Mouse (Mus musculus) kidney, adult 11 months (tissue): ENCODE results near the gene Olfr215.
"Not testable (repeated sequence)": the region's sequence is repeated elsewhere in the genome, so short reads cannot be mapped to it uniquely, and the experiment has no call there.

ENCODE experiments used
- DNase-seq: peaks from one replicate; pipeline ENCODE4 v3.0.0; 2022

Gene Olfr215

DNA sequence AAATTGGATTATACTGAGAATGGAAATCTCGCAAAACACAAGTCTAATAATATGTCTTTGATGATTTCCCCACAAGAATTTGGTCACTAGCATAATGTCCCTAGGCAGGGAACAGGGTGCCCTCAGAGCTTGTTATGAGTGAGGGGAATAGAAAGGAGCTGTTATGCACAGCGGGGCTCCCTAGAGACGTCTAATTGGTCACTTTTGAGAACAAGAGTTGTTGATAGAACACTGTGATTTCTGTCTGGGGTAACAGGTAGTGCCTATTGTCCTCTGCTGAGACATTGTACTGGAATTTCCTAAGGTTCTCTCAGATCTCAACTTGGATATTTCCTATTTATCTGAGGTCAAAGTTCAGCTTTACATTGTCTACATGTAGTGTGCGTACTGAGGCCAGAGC is at the start of gene Olfr215:
Olfr215 (minus strand) TSS at position 101 of the 400 bp plus-strand sequence.
- no peak for DNase-seq

DNA sequence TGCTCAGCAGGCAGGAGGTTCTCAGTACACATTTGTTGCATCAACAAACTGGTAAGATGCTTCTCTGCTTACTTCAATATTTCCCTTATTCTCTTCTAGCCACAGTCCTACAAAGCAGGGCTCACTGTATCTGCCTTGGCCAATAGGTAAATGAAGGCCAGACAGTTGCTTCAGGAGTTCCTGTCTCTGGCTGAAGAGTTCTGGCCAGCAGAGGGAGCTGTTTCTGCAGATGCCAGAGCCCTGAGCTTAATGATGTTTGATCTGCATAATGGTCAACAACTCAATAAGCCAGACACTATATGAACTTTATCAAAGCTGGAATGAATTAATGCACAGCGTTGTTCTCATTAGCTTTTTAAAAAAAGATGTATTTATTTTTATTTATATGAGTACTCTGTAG is 48.1 kb upstream of the Olfr215 start:
- peak; percentile 75 for DNase-seq

DNA sequence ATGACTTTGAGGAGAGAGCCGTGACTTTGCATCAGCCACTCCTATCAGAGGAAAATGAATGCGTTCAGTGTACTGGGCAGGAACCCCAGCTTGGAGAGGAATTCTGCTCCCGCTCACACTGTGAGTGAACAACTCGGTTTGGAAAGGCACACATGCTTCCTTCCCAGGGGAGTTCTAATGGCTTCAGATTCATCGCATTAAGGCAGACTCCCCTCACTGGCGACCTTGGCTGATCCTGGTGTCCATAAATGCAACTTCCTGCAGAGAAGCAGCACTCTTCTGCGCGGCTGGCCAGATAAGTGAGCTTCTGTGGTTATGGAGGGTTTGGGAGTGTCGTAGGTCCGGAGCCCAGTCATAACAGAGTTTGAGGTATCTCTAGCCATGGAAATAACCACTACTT is 45.8 kb upstream of the Olfr215 start:
- no peak for DNase-seq

DNA sequence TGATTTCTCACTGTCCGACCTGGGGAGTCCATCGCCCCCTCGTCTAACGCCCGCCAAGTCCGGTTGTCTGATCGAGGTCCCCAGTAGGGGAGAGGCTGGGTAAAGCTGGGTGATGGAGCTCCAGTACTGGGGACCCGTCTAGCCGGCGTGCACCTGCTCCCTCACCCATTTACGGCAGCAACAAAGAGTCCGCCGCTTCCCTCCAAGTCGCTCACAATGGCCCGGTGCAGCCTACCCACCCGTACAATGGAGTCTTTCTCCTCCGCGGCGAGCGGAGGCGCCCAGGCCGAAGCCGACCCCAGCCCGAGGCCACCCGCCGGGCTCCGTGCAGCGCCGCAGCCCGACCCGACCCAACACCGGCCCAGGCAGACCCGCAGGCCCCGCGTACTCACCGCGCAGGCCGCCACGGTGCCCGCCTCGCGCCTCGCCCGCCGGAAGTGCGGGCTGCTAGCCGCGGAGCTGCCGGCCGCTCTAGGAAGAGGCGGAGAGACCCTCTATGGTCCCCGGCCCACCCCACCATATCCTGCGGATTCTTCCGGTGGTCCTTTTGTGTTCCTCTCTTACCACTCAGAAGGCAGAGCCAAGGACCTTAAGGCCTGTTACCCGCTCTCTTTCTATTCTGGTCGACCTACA is 44.7 kb upstream of the Olfr215 start, which contains the start of gene Zfp422:
Zfp422 (minus strand) TSS at position 461 of the 633 bp plus-strand sequence.
- DNase-seq, result peak; percentile 50

DNA sequence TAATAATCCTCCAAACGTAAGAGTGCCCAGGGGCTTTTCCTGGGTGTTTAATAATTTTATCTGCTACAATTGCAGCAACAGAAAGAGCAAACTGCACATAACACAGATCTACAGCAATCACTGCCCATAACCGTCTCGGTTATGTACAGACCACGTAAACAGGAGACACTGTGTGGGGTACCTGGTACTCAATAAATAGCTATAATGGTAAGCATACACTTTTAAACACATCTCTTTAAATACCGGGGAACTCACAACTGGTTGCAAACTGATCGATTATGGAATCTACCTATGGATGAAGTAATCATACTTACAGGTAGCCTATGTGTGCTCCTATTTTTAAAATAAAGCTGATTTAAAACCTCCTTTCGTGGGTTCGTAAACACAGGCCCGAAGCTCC is 44.1 kb upstream of the Olfr215 start:
- DNase-seq, result no peak

DNA sequence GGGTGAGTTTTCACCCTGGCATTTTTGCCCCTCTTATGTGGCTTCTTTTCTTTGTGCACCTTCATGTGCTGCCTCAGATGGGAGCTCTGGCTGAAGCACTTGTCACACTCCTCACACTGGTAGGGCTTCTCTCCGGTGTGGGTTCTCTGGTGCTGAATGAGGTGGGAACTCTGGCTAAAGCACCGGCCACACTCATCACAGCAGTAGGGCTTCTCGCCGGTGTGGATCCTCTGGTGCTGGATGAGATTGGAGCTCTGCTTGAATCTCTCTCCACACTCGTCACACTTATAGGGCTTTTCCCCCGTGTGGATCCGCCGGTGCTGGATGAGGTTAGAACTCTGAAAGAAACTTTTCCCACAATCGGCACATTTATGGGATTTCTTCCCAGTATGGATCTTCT is 42.4 kb upstream of the Olfr215 start:
- DNase-seq, result not testable (repeated sequence)

DNA sequence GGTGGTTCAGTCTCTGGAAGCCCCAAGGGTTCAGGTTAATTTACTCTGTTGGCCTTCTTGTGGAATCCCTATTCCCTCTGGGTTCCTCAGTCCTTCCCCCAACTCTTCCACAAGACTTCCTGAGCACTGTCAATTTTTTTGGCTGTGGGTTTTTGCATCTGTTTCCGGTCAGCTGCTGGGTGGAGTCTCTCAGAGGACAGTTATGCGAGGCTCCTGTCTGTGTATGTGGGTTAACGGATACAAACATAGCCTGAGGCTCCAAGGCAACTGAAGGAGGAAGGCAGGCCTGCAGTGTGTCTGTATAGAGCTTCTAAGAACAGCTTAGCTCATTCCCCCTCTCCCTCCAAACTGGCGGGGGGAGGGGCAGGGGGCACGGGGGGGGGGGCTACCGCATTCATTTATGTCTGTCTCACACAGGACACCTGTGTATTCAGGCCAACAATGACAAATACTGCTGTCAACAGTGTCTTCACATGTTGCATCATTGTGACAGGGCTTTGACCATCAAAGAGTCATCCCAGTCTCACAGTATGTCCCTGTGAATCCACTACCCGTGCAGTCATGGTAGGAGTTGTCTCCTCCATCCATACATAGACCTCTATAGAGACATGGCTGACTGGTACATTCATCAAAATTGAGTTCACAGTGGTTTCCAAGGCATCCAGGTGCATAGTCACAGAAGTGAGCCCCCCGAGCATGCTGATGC is 37.5 kb upstream of the Olfr215 start:
- DNase-seq, result no peak

DNA sequence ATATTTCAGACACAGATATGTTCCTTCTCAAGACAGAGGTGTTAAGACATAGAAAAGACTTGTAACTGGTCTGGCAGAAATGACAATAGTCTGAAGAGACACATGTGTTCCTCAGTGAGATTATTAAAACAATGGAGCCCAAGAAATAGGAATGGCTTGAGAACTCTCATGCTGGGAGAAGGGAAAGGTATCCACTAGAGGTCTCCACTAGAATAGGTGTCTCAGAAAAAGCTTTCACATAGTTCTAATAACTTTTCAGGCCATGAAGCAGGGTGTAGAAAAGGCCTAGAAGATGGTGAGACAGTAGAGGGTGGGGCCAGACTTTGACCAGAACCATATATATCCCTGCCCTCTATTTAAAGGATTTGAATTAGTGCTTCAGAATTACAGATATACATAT is 34.1 kb upstream of the Olfr215 start:
- no peak for DNase-seq

DNA sequence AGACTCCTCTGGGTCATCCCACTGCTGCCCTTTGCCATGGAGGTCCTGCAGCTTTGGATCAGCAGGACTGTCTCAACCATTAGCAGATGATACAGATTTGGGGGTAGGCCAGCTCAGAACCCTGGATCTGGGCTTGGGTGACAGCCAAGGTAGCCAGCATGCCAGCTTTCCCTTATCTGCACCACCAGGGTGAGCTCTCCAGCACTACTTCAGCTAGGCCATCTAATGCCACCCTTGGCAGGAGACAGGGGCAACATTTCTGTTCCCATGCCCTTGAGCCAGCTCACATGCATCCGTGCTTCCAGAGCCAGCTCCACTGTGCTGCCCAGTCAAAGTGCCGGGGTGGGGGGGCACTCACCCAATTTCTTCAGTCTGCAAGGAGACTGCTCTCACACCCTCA is 31.7 kb upstream of the Olfr215 start:
- DNase-seq, result no peak

DNA sequence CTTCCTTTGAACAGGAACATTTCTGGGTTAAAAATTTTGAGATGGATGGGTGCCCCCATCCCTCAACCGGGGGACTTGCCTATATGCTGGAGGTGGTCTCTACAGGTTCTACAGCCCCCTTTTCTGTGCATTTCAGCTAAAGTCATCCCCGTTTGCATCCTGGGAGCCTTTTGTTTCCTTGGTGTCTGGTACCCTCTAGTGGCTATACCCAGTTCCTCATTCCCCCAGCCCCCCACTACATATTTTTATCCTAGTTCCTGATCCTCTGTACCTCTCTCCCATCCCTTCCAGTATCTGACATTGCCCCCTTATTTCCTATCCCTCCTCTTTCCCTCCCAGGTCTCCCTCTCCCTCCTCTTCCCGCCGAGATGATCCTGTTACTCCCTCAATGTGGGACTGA is 23.2 kb upstream of the Olfr215 start:
- DNase-seq, result no peak

DNA sequence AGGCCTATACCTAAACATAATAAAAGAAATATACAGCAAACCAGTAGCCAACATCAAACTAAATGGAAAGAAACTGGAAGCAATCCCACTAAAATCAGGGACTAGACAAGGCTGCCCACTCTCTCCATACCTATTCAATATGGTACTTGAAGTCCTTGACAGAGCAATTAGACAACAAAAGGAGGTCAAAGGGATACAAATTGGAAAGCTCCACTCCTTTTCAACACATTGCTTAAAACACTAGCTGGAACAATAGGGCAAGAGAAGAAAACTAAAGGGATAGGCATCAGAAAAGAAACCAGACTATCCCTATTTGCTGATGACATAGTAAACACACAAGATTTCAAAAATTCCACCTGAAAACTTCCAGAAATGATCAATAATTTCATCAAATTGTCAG is 17.0 kb upstream of the Olfr215 start:
- DNase-seq, result not testable (repeated sequence)

DNA sequence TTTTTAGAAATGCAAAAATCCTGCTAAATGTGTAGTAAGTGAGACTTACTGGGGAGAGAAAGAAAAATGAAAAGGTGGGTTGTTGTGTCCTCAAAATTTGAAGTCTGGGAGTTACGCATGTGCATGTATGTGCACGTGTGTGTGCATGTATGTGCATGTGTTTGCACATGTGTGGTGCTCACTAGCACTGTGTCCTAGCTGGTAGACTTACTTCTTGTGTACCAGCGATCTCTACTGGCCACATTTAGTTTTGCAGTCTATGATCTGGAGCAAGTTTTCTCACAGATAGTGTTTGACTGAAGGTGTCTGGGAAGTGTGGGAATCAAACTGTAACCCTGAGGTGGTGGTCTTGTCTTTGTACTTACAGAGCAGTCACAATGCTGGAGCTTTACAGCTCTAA is 14.2 kb downstream of the Olfr215 start:
- DNase-seq, result peak; percentile 8

DNA sequence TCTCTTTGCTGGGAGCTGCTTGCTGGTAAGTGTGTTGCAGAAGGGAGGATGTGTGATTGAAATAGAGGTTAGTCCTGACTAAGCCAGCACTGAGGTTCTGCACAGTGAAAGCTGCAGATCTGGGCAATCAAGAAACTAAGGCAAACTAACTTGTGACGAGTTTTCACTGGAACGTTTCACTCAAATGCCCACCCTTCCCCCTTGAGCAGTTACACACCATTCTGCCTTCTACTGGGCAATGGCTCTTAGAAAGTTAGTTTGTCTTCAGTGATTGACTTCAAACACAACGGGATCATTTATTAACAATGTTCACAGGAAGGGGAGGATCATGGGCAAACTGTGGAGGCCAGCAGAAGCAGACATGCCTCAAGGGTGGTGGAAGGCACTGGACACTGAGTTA is 29.0 kb downstream of the Olfr215 start:
- DNase-seq, result no peak

DNA sequence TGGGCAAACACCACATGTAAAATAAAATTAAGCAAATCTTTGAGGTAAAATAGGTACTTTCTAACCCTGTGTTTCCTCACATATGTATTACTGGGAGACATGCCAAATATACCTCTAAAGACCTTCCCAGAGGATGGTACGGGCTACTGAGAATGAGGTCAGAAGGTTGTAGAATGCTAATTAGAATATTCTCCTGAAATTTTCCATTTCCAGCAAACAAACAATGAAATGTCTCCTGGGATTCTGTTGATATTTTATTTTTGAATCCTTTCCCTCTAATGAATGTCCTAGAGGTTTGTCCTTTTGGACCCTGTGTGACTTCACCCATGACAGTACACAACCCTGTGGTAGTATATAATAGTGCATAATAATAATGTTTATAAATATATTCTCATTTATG is 30.1 kb downstream of the Olfr215 start, which contains the start of gene Olfr214:
Olfr214 (plus strand) TSS at position 301 of the 400 bp plus-strand sequence.
- DNase-seq, result no peak

DNA sequence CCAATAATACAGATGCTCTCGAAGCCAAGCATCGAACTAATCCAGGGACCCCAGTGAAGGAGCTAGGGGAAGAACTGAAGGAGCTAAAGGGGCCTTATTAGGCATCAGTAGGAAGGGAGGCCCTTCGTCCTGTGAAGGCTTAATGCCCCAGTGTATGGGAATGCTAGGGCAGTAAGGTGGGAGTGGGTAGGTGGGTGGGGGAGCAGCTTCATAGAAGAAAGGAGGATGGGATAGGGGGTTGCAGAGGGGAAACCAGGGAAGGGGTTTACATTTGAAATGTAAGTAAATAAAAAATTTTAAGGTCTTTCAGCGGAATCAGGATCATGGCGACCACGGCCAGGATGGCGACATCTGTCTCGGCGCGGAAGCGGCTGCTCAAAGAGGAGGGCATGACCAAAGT is 33.2 kb downstream of the Olfr215 start, which contains the start of gene Gm5580:
Gm5580 (plus strand) TSS at position 301 of the 400 bp plus-strand sequence.
- not testable (repeated sequence) for DNase-seq

DNA sequence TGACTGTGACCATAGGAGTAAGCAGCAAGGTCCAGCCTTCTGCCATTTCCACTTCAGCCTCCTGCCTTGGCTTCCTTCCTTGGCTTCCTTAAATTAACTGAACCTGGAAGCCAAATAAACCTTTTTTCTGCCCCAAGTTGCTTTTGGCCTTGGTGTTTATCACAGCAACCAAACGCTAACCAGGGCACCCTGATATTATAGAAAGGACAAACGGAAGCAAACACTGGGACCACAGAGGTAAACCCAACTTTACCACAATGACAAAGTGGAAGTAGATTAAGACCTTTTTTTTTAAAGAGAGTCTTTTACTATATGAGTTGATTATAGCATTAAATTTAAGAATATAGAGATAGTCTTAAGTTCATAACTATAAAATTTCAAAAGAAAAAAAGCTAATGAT is 41.5 kb downstream of the Olfr215 start:
- no peak for DNase-seq

DNA sequence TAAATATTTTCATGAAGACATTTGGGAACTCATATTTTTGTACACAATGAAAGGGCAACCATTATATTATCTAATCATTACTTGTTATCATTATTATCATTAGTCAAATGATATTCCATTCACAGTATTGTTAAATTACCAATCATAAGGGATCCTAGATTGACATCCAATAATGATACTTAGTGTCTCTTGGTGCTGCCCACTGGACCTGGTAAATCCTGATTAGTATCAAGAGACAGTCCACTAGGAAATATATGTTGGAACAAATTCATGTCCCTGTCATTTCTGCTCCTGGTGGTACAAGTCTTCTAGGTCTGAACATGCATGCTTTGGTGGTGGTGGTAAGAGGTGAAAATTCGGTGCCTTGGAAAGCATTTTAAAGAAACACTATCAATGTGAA is 45.8 kb downstream of the Olfr215 start, which contains the start of gene Olfr213:
Olfr213 (plus strand) TSS at position 301 of the 400 bp plus-strand sequence.
- no peak for DNase-seq
